Mouse (Mus musculus): ENCODE measurements around the gene Gclm. TPM values are rescaled to one million over a fixed set of nuclear protein-coding genes. Genes with fewer than 3 reads are reported as not detected.

Gene Gclm
- polyA plus RNA-seq, 1 experiment from 2014 or later = 155 TPM

DNA sequence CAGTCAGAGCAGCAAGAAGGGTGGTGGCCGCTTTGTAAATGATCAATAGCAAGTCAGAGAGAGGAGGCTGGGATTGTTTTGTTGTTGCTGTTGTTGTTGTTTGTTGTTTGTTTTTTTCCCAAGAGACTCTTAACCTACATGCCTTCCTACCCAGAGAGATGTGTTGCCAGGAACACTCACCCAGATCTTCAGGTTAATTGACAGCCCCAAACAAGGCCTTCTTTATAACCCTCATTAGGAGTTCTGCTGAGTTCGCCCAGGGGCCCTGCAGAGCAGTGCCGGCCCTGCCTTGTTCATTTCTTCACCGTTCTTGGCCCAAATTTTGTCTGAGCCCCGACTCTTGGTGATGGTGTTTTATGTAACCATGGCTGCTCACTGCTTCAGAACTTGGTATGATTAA lies 44.9 kb upstream of the Gclm start:
- no peak overlapping the region for H3K4me2 ChIP-seq (replicated peaks; ENCODE audit: low read depth)
- no peak overlapping the region for H3K4me3 ChIP-seq (ENCODE audit: low read depth, low read length)
- no peaks in the 10 kb centered on the region for H3K36me3 ChIP-seq (ENCODE audit: control insufficient read depth, insufficient read depth, low read length)
- H3K27ac ChIP-seq (replicated peaks) = no peak overlapping the region
- H3K4me1 ChIP-seq (replicated peaks; ENCODE audit: control insufficient read depth, insufficient read depth) = no peaks in the 10 kb centered on the region; the same call in 1 of the 2 replicates
- 82% methylated on average over 5 of the region's 5 CpGs for WGBS
- no peak for TF ChIP-seq EP300 (optimal IDR thresholded peaks at IDR 0.05)
- TF ChIP-seq CTCF (IDR thresholded peaks at IDR 0.05; ENCODE audit: low read depth) = no peak
- no peaks in the 10 kb centered on the region for H3K9me3 ChIP-seq (ENCODE audit: control insufficient read depth, low read length)
- ATAC-seq (ENCODE audit: low FRiP score, low TSS enrichment) = no peak
- no peak overlapping the region for H3K9ac ChIP-seq (ENCODE audit: low read length)
- no peaks in the 10 kb centered on the region for H3K27me3 ChIP-seq (ENCODE audit: control insufficient read depth, insufficient read depth, low read length)
- DNase-seq (ENCODE audit: low spot score) = no peak

DNA sequence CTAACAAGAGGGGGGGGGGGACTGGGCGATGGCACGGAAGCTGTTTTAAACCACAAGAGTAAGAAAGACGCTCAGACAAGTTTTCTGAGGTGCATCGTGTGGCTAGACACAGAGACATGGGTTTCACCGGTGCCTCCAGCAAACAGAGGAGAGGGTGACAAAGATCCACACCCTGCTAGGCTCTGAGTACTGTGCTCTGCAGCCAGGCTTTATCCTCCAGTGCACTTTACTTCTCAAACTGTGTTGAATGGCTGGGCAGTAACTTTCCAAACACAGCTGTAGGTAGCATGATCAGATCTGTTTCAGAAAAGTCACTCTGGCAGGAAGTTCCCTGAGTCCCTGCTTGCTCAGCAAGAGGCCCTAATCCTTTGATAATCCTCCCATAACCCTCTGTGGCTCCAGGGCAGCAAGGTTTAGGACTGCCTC lies 43.0 kb upstream of the Gclm start:
- Histone ChIP-seq H3K9ac (ENCODE audit: low read length) (no peak overlapping the region), H3K27ac (replicated peaks) (peak overlapping the region; percentile 61), H3K9me3 (ENCODE audit: control insufficient read depth, low read length) (no peaks in the 10 kb centered on the region), H3K27me3 (ENCODE audit: control insufficient read depth, insufficient read depth, low read length) (no peaks in the 10 kb centered on the region), H3K36me3 (ENCODE audit: control insufficient read depth, insufficient read depth, low read length) (no peaks in the 10 kb centered on the region), H3K4me3 (ENCODE audit: low read depth, low read length) (no peak overlapping the region), H3K4me1 (replicated peaks; ENCODE audit: control insufficient read depth, insufficient read depth) (no peaks in the 10 kb centered on the region; the same call in 1 of the 2 replicates), H3K4me2 (replicated peaks; ENCODE audit: low read depth) (no peak overlapping the region)
- TF ChIP-seq CTCF (IDR thresholded peaks at IDR 0.05; ENCODE audit: low read depth) (no peak), EP300 (optimal IDR thresholded peaks at IDR 0.05) (no peak)
- WGBS = 23% methylated on average over 5 of the region's 5 CpGs
- DNase-seq (ENCODE audit: low spot score) (no peak), ATAC-seq (ENCODE audit: low FRiP score, low TSS enrichment) (no peak)

DNA sequence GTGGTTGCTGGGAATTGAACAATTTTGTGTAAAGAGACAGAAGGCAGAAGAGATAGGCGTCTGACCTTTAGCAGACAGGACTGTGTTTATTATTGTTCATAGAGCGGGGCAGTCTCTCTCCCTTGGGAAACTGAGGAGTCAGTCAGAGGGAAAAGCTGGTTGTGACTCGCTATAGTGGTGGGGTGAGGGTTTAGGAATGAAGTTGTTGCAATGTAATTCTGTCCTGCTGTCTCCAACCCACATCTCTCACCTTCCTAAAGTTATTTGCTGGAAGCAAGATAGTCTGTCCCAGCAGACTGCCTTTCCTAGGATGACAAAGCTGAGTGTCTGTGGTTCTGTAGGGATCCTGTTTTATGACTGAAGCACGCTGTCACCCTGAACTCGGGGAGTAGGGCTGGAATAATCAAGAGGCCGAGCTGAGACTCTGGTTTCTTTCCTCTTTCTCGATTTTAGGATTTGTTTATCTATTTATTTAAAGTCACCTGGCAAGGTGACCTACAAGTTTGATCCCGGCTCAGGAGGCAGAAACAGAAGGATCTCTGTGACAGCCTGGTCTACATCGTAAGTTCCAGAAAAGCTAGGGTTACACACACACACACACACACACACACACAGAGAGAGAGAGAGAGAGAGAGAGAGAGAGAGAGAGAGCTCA lies 41.6 kb upstream of the Gclm start:
- DNase-seq (ENCODE audit: low spot score) (no peak), ATAC-seq (ENCODE audit: low FRiP score, low TSS enrichment) (no peak)
- 72% methylated on average over 9 of the region's 9 CpGs for WGBS
- H3K4me2 ChIP-seq (replicated peaks; ENCODE audit: low read depth) = no peak overlapping the region
- H3K36me3 ChIP-seq (ENCODE audit: control insufficient read depth, insufficient read depth, low read length) = no peaks in the 10 kb centered on the region
- no peak overlapping the region for H3K9ac ChIP-seq (ENCODE audit: low read length)
- no peaks in the 10 kb centered on the region for H3K27me3 ChIP-seq (ENCODE audit: control insufficient read depth, insufficient read depth, low read length)
- no peak for TF ChIP-seq EP300 (optimal IDR thresholded peaks at IDR 0.05)
- TF ChIP-seq CTCF (IDR thresholded peaks at IDR 0.05; ENCODE audit: low read depth) = no peak
- no peak overlapping the region for H3K4me3 ChIP-seq (ENCODE audit: low read depth, low read length)
- no peaks in the 10 kb centered on the region; the same call in 1 of the 2 replicates for H3K4me1 ChIP-seq (replicated peaks; ENCODE audit: control insufficient read depth, insufficient read depth)
- H3K27ac ChIP-seq (replicated peaks) = no peak overlapping the region
- H3K9me3 ChIP-seq (ENCODE audit: control insufficient read depth, low read length) = no peaks in the 10 kb centered on the region

DNA sequence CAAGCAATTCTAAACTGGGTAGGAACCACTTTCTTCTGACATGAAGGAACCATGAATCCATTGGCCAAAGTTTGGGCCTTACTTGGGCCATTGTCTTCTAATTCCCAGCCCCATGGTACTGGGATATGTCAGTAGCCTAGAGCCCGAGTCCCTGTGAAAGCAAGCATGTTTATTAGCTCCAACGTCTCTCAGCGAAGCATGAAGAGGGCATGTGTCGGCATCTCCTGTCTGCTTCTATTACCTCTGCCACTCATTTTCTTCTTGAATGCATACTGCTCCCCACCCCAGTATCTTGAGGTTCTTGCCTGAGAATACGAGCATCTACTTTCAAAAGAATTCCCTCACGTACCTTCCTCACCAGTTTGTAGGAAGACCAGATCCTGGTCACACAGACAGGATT lies 39.6 kb upstream of the Gclm start:
- no peak for ATAC-seq (ENCODE audit: low FRiP score, low TSS enrichment)
- Histone ChIP-seq H3K4me2 (replicated peaks; ENCODE audit: low read depth) (no peak overlapping the region), H3K27me3 (ENCODE audit: control insufficient read depth, insufficient read depth, low read length) (no peaks in the 10 kb centered on the region), H3K36me3 (ENCODE audit: control insufficient read depth, insufficient read depth, low read length) (no peaks in the 10 kb centered on the region), H3K27ac (replicated peaks) (no peak overlapping the region), H3K9me3 (ENCODE audit: control insufficient read depth, low read length) (no peaks in the 10 kb centered on the region), H3K9ac (ENCODE audit: low read length) (no peak overlapping the region), H3K4me3 (ENCODE audit: low read depth, low read length) (no peak overlapping the region), H3K4me1 (replicated peaks; ENCODE audit: control insufficient read depth, insufficient read depth) (peaks cover 3% of the 10 kb centered on the region)
- 76% methylated on average over 6 of the region's 6 CpGs for WGBS
- TF ChIP-seq EP300 (optimal IDR thresholded peaks at IDR 0.05) (no peak), CTCF (IDR thresholded peaks at IDR 0.05; ENCODE audit: low read depth) (no peak)
- no peak for DNase-seq (ENCODE audit: low spot score)

DNA sequence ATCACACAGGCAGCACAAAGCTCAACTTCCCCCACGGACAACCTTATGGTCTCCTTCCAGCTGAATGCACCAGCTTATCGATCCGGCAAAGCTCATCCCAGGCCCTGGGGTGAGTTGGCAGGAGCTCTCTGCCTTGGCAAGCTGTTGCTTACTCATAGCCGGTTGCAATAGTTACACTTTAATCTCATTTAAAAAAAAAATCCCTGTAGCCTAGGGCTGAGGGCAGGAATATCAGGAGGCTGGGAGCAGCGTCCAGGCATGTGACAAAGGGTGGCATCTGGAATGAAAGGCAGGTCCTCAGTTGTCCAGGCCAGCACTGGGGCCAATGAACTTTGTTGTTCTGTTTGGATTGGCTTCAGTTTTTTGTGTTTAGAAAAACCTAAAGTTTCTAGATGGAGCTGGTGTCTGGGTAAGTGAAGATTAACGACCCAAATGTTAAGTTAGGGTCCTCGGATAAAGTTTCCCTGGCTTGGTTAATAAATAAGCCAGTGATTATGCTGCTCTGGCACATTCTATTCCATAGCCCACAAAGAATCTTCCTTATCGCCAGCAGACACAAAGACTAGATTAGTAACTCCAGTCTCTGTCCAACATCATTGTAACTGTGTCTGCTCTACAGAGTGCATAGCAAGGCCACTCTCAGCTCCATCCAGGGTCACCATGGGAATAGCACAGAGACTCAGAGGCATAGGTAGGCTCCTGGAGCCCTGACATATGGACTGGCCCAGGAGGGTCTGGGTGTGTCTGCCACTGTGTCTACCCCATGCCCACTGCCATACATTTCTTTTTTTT lies 38.9 kb upstream of the Gclm start:
- Histone ChIP-seq H3K9me3 (ENCODE audit: control insufficient read depth, low read length) (no peaks in the 10 kb centered on the region), H3K9ac (ENCODE audit: low read length) (no peak overlapping the region), H3K27me3 (ENCODE audit: control insufficient read depth, insufficient read depth, low read length) (no peaks in the 10 kb centered on the region), H3K4me2 (replicated peaks; ENCODE audit: low read depth) (no peak overlapping the region), H3K4me3 (ENCODE audit: low read depth, low read length) (no peak overlapping the region), H3K36me3 (ENCODE audit: control insufficient read depth, insufficient read depth, low read length) (no peaks in the 10 kb centered on the region), H3K27ac (replicated peaks) (no peak overlapping the region), H3K4me1 (replicated peaks; ENCODE audit: control insufficient read depth, insufficient read depth) (peaks cover 3% of the 10 kb centered on the region)
- no peak for ATAC-seq (ENCODE audit: low FRiP score, low TSS enrichment)
- no peak for TF ChIP-seq CTCF (IDR thresholded peaks at IDR 0.05; ENCODE audit: low read depth)
- no peak for TF ChIP-seq EP300 (optimal IDR thresholded peaks at IDR 0.05)
- no peak for DNase-seq (ENCODE audit: low spot score)
- WGBS = 40% methylated on average over 8 of the region's 8 CpGs

DNA sequence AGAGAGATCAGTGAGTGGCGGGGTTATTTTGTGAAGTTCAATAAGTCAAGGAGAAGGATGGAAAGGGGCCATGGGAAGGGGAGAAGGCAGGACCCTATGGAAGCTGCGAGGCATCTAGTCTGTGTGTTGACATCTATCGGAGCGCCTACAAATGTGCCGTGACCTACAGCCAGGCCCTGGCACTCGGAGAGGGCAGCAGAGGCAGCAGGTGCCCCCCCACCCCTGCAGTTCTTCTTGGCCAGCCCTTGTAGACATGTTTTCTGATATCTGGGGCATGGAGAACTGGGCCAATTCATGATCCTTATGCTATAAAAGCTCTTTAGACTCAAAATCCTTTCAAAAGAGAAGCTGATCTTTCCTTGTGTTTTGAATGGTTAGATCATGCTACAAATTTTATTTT lies 37.6 kb upstream of the Gclm start:
- H3K4me1 ChIP-seq (replicated peaks; ENCODE audit: control insufficient read depth, insufficient read depth) = peaks cover 3% of the 10 kb centered on the region
- no peak for ATAC-seq (ENCODE audit: low FRiP score, low TSS enrichment)
- no peaks in the 10 kb centered on the region for H3K9me3 ChIP-seq (ENCODE audit: control insufficient read depth, low read length)
- no peak for TF ChIP-seq CTCF (IDR thresholded peaks at IDR 0.05; ENCODE audit: low read depth)
- TF ChIP-seq EP300 (optimal IDR thresholded peaks at IDR 0.05) = no peak
- 78% methylated on average over 6 of the region's 6 CpGs for WGBS
- no peak overlapping the region for H3K9ac ChIP-seq (ENCODE audit: low read length)
- H3K27me3 ChIP-seq (ENCODE audit: control insufficient read depth, insufficient read depth, low read length) = no peaks in the 10 kb centered on the region
- no peak for DNase-seq (ENCODE audit: low spot score)
- no peaks in the 10 kb centered on the region for H3K36me3 ChIP-seq (ENCODE audit: control insufficient read depth, insufficient read depth, low read length)
- no peak overlapping the region for H3K4me2 ChIP-seq (replicated peaks; ENCODE audit: low read depth)
- no peak overlapping the region; the same call in 1 of the 2 replicates for H3K27ac ChIP-seq (replicated peaks)
- H3K4me3 ChIP-seq (ENCODE audit: low read depth, low read length) = no peak overlapping the region

All from stomach, postnatal 0 days (tissue).